Comparison of ENCODE assay signal across 17 mouse cellular contexts in the genomic region with DNA sequence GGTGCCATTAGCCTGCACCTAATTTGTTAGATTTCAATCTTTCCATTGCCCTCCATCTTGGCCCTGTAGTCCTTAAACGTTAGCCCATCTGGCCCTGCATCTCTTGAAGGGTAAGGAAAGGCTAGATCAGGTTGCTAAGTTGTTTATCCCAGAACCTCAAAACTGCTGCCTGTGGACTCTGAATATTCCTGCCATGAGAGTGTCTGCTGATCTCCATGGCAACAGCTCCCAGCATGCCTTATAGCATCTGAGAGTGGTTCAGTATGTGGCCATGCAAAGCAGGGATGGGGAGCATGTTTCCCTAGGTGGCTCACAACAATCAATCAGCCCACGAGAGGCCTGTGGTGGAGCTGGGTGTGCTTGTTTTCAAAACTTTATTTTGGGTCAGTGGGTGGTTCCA.
DNase-seq lines count a peak whose midpoint lies in the region; ATAC-seq lines count a peak whose summit lies in the region.
"Had no signal": no experiment of that assay in that cellular context is flagged by ENCODE, and none has a peak within 500 bp of the region (broad histone marks: within the 10 kb centered on the region; RNA-seq: fewer than 3 reads in every experiment).

No protein-coding gene starts in this region.

- DNase-seq in heart, embryonic 10.5 days (ENCODE audit: low spot score): no peak
- no peak for DNase-seq in heart, adult 9 months (ENCODE audit: low spot score in 2 of 2)
- DNase-seq in brain, adult 2 months (ENCODE audit: low read depth, low spot score): peak; percentile 56
- peak; percentile 56 for DNase-seq in forebrain, embryonic 14.5 days (ENCODE audit: low spot score)
- DNase-seq in gastrocnemius, postnatal 10 days: no peak
- DNase-seq in layer of hippocampus, postnatal 14 days (ENCODE audit: low spot score in 2 of 2): no peak
- DNase-seq: adrenal gland, postnatal 25 days; cerebellum, adult 8-10 months; kidney, postnatal 10 days; lung, embryonic 14.5 days; lung, postnatal 4 days; thymus, postnatal 36 days had no signal

- peaks cover 6% of the 10 kb centered on the region; the same call in 1 of the 2 replicates for H3K27me3 ChIP-seq in heart, embryonic 10.5 days (ENCODE audit: insufficient read depth, poor library complexity, severe bottlenecking)
- no peaks in the 10 kb centered on the region for H3K27me3 ChIP-seq in forebrain, embryonic 14.5 days (replicated peaks; ENCODE audit: control insufficient read depth, insufficient read depth, low read length)
- H3K27me3 ChIP-seq in limb, embryonic 13.5 days: no peaks in the 10 kb centered on the region
- H3K27me3 ChIP-seq: heart, embryonic 12.5 days; intestine, embryonic 15.5 days had no signal

- H3K4me3 ChIP-seq in heart, embryonic 10.5 days: no peak overlapping the region
- no peak overlapping the region for H3K4me3 ChIP-seq in forebrain, embryonic 14.5 days (ENCODE audit: low read depth, low read length)
- no peak overlapping the region for H3K4me3 ChIP-seq in limb, embryonic 13.5 days
- H3K4me3 ChIP-seq: heart, embryonic 12.5 days; intestine, embryonic 15.5 days; midbrain, embryonic 12.5 days had no signal

- H3K27ac ChIP-seq in heart, embryonic 10.5 days: peak overlapping the region; percentile 30; the same call in 1 of the 2 replicates
- H3K27ac ChIP-seq in forebrain, embryonic 14.5 days (ENCODE audit: low read depth, low read length): no peak overlapping the region
- H3K27ac ChIP-seq in limb, embryonic 13.5 days: 0 out of 2 replicates have a peak overlapping the region, but pooled peaks have one; percentile 22
- H3K27ac ChIP-seq: intestine, embryonic 15.5 days; midbrain, embryonic 12.5 days had no signal

- no peak overlapping the region for H3K4me2 ChIP-seq in forebrain, embryonic 14.5 days (ENCODE audit: low read length)
- no peak overlapping the region for H3K4me2 ChIP-seq in limb, embryonic 13.5 days (replicated peaks)
- H3K4me2 ChIP-seq: heart, embryonic 12.5 days; intestine, embryonic 15.5 days; lung, embryonic 14.5 days; midbrain, embryonic 12.5 days had no signal

- H3K36me3 ChIP-seq in heart, embryonic 10.5 days: no peaks in the 10 kb centered on the region
- no peaks in the 10 kb centered on the region for H3K36me3 ChIP-seq in forebrain, embryonic 14.5 days (ENCODE audit: control insufficient read depth, insufficient read depth, low read length)
- no peaks in the 10 kb centered on the region for H3K36me3 ChIP-seq in limb, embryonic 13.5 days
- H3K36me3 ChIP-seq: heart, embryonic 12.5 days; intestine, embryonic 15.5 days; midbrain, embryonic 12.5 days had no signal

- no peak for ATAC-seq in forebrain, embryonic 14.5 days
- no peak for ATAC-seq in limb, embryonic 13.5 days (ENCODE audit: low FRiP score, low read depth)
- ATAC-seq in activated CD4-positive, CD25-positive, alpha-beta regulatory T cell, adult 4 months: no peak
- ATAC-seq: intestine, embryonic 15.5 days had no signal

- peaks cover 46% of the 10 kb centered on the region for H3K4me1 ChIP-seq in heart, embryonic 10.5 days
- H3K4me1 ChIP-seq in forebrain, embryonic 14.5 days (ENCODE audit: control insufficient read depth, insufficient read depth, low read length): peaks cover 12% of the 10 kb centered on the region
- H3K4me1 ChIP-seq in limb, embryonic 13.5 days: peaks cover 37% of the 10 kb centered on the region

- no peak overlapping the region for H3K9ac ChIP-seq in forebrain, embryonic 14.5 days (ENCODE audit: low read length)
- no peak overlapping the region for H3K9ac ChIP-seq in limb, embryonic 13.5 days
- H3K9ac ChIP-seq: heart, embryonic 12.5 days; intestine, embryonic 15.5 days; lung, embryonic 14.5 days; midbrain, embryonic 12.5 days had no signal

- 50% methylated on average over 2 of the region's 2 CpGs for WGBS in heart, embryonic 10.5 days
- WGBS in forebrain, embryonic 14.5 days: 27% methylated on average over 2 of the region's 2 CpGs
- WGBS in limb, embryonic 13.5 days: 47% methylated on average over 2 of the region's 2 CpGs

- H3K9me3 ChIP-seq in heart, embryonic 10.5 days: no peaks in the 10 kb centered on the region
- H3K9me3 ChIP-seq in forebrain, embryonic 14.5 days (replicated peaks; ENCODE audit: control insufficient read depth, low read length): no peaks in the 10 kb centered on the region
- no peaks in the 10 kb centered on the region for H3K9me3 ChIP-seq in limb, embryonic 13.5 days
- H3K9me3 ChIP-seq: intestine, embryonic 15.5 days; midbrain, embryonic 12.5 days had no signal

Comparison
In these comparisons a context has a peak if more than half of its experiments do, and no peak if none do; other contexts are left out.
1. DNase-seq: peak in brain, adult 2 months (single experiment) and forebrain, embryonic 14.5 days (single experiment); none in heart, embryonic 10.5 days (single experiment), heart, adult 9 months (0 of 2), gastrocnemius, postnatal 10 days (single experiment) and layer of hippocampus, postnatal 14 days (0 of 2).